Mouse (Mus musculus) liver, adult 2 months (tissue): Measurements from ENCODE around the gene Pidd1. TPM values are rescaled to one million over a fixed set of nuclear protein-coding genes. Genes with fewer than 3 reads are reported as not detected.

Experiments
- DNase-seq: peaks from one replicate; pipeline ENCODE4 v3.0.0-alpha.2; 2011; ENCODE audit warnings: low read depth, low spot score; ENCODE audit errors: extremely low read depth
- H3K27ac ChIP-seq: fragments of 200-500 bp; replicated peaks from 2 replicates; pipeline ENCODE4 v1.5.1; 2012; ENCODE audit warnings: low read depth, mild to moderate bottlenecking, control low read depth, inconsistent platforms, low read length; ENCODE audit not compliant: insufficient read depth
- H3K27me3 ChIP-seq: fragments of 200-500 bp; 2 replicates; pipeline ENCODE4 v1.6.1; 2012; ENCODE audit warnings: mild to moderate bottlenecking, moderate library complexity, low read length, inconsistent platforms; ENCODE audit not compliant: control insufficient read depth, insufficient read depth
- H3K36me3 ChIP-seq: fragments of 200-500 bp; 2 replicates; pipeline ENCODE4 v1.6.1; 2012; ENCODE audit warnings: low read length, inconsistent platforms; ENCODE audit not compliant: control insufficient read depth, insufficient read depth
- H3K4me1 ChIP-seq: fragments of 200-500 bp; 2 replicates; pipeline ENCODE4 v1.6.1; 2011; ENCODE audit warnings: low read length; ENCODE audit not compliant: control insufficient read depth, insufficient read depth
- H3K4me3 ChIP-seq: fragments of 200-500 bp; 2 replicates; pipeline ENCODE4 v1.5.1; 2011; ENCODE audit warnings: low read depth, mild to moderate bottlenecking, control low read depth, low read length, moderate library complexity; ENCODE audit not compliant: insufficient read depth
- H3K79me2 ChIP-seq: fragments of 200-500 bp; 2 replicates; pipeline ENCODE4 v1.6.1; 2012; ENCODE audit warnings: inconsistent platforms, mild to moderate bottlenecking, low read length, moderate library complexity; ENCODE audit not compliant: control insufficient read depth, insufficient read depth
- H3K9ac ChIP-seq: fragments of 200-500 bp; 2 replicates; pipeline ENCODE4 v1.6.1; 2012; ENCODE audit warnings: low read depth, mild to moderate bottlenecking, control low read depth, inconsistent platforms, low read length
- CTCF ChIP-seq: fragments of 200-500 bp; IDR thresholded peaks from 2 replicates; pipeline ENCODE4 v1.5.1; 2011; ENCODE audit warnings: low read depth, low read length, control low read depth
- POLR2A ChIP-seq: fragments of 200-500 bp; IDR thresholded peaks from 2 replicates; pipeline ENCODE4 v1.6.1; 2011; ENCODE audit warnings: low read length, control low read depth; ENCODE audit not compliant: insufficient read depth; ENCODE audit errors: extremely low read depth
- WGBS: fragments of 180-500 bp; shearing (Covaris S2); methylation state at CpG from one replicate; pipeline ENCODE4 v1.1.7; 2018; 5-methylcytosine and 5-hydroxymethylcytosine counted together
- polyA plus RNA-seq: library from polyadenylated mRNA; depleted of rRNA; stranded (reverse); fragments of >200 nt; gene quantifications from 2 replicates; pipeline ENCODE4 v1.2.3, GENCODE M21; 2012
- total RNA-seq: library from RNA; depleted of rRNA; stranded (reverse); fragments of >200 nt; gene quantifications from 2 replicates; pipeline ENCODE4 v1.2.3, GENCODE M21; 2014

Gene Pidd1
- total and polyA plus RNA-seq, 2 experiments = 0.37 to 4.7 TPM

DNA sequence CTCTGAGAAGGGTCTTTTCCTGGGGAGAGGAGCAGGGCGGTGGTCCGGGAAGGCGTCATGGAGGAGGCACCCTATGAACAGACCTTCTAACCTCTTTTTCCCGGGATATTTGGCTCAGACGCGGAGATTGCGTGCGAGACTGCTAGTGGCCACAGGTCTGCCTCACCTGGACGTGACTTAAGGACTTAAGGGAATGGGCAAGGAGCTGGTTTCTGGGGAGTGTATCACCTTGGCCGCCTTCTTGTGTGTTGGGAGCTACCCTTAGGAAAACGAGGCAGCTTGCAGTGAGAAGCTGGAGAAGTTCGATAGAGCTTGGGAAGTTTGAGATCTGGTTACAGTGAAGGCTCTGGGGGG lies 32.0 kb upstream of the Pidd1 start:
- TF ChIP-seq CTCF (no peak), POLR2A (no peak)
- H3K9ac ChIP-seq = peak overlapping the region; percentile 92
- peaks cover 22% of the 10 kb centered on the region for H3K4me1 ChIP-seq
- peak; percentile 45 for DNase-seq
- peaks cover 6% of the 10 kb centered on the region; the same call in 1 of the 2 replicates for H3K36me3 ChIP-seq
- H3K4me3 ChIP-seq = peak overlapping the region; percentile 83
- WGBS = under 1% methylated on average over 12 of the region's 12 CpGs
- no peaks in the 10 kb centered on the region for H3K27me3 ChIP-seq
- peaks cover 21% of the 10 kb centered on the region; the same call in 1 of the 2 replicates for H3K79me2 ChIP-seq
- H3K27ac ChIP-seq = peak overlapping the region; percentile 92

DNA sequence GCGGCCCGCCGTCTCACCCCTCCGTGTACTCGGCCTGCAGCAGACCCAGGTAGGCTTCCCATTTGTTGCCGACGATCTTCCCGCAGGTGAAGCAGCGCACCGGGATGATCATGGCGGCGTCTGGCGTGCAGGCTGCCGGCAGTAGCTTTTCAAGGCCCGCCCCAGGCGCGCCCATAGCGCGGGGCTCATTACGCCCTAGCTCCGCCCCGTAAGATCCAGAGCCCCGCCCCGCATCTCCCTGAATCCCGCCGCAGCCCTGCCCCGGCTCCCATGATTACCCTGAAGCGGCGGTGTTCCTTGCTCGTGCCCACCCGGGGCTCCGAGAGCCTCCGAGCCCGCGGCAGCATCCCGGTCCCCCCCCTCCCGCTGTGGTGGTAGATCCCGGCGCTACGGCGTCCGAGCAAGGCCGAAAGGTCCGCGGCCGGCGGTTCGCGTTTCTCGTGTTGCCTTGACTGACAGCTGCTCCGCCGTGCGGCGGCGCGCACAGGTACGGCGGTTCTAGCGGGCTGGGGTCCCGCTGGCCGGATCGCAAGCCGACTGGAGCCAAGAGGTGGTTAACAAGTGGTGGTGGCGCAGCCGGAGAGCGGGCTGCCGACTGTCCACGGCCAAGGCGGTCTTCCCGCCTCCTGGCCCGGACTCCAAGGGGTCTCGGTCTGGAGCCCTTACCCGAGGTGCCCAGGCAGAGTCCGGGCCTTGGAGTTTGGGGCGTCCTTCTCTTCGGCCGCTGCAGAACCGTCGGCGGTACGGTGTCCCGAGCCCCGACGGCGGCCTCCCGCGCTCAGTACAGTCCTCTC lies 31.4 kb upstream of the Pidd1 start, which contains the start of the genes Polr2l and Tspan4:
Polr2l (minus strand) TSS at position 122 of the 794 bp plus-strand sequence.
Tspan4 (plus strand) TSS at position 230 of the 794 bp plus-strand sequence.
- Histone ChIP-seq H3K79me2 (peaks cover 23% of the 10 kb centered on the region; the same call in 1 of the 2 replicates), H3K9ac (peak within 1 kb of the TSS; percentile 92), H3K4me3 (peak within 1 kb of the TSS; percentile 83), H3K27me3 (no peaks in the 10 kb centered on the region), H3K4me1 (peaks cover 21% of the 10 kb centered on the region), H3K36me3 (peaks cover 8% of the 10 kb centered on the region; the same call in 1 of the 2 replicates), H3K27ac (peak within 1 kb of the TSS; percentile 92)
- DNase-seq = peak; percentile 72
- TF ChIP-seq CTCF = 0 out of 2 replicates have a peak, but pooled peaks have one; percentile 15
- peak; percentile 89 for TF ChIP-seq POLR2A
- WGBS = under 1% methylated on average over 83 of the region's 87 CpGs

DNA sequence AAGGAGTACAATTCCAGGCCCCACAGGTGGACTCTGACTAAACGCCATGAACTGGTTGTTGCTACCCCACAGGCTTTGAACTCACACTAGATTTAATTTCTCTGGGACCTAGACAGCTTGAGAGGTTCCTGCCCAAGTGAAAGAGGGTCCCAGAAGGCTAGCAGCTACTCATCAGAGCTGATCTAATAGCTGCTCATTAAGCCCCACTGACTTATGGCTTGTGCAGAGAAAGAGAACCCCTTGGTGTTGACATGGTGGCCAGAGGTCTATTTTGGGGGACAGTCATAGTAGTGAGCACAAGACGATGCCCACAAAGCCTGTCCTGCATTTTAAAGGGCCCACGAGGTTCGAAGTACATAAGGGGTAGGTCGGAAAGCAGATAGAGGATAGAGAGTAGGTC lies 30.3 kb upstream of the Pidd1 start:
- H3K79me2 ChIP-seq = peaks cover 27% of the 10 kb centered on the region; the same call in 1 of the 2 replicates
- peak overlapping the region; percentile 83 for H3K4me3 ChIP-seq
- peaks cover 8% of the 10 kb centered on the region; the same call in 1 of the 2 replicates for H3K36me3 ChIP-seq
- WGBS = 6% methylated on average over 5 of the region's 5 CpGs
- H3K4me1 ChIP-seq = peaks cover 25% of the 10 kb centered on the region
- H3K27me3 ChIP-seq = no peaks in the 10 kb centered on the region
- TF ChIP-seq CTCF = no peak
- TF ChIP-seq POLR2A = no peak
- DNase-seq = no peak
- no peak overlapping the region for H3K27ac ChIP-seq
- peak overlapping the region; percentile 80 for H3K9ac ChIP-seq

DNA sequence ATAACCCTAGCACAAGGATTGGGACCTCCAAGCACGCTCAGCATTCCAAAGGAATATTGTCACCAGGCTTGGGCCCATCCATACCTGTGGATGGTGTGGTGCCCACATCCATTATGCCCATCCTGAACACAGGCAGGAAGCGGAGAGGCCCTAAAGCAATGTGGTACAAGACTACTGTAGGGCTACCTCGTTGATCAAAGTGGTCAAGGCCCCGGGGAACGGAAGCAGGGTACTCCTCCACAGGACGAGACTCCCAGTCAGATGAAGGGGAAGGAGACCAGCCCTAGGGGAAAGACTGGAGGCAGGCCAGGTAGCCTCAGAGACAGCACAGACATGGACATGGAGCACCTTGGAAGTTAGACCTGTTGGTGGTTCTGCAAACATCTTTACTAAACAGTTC lies 28.9 kb upstream of the Pidd1 start:
- H3K79me2 ChIP-seq = peaks cover 21% of the 10 kb centered on the region; the same call in 1 of the 2 replicates
- WGBS = 86% methylated on average over 6 of the region's 6 CpGs
- peaks cover 29% of the 10 kb centered on the region for H3K4me1 ChIP-seq
- H3K27ac ChIP-seq = no peak overlapping the region
- TF ChIP-seq CTCF (no peak), POLR2A (no peak)
- H3K27me3 ChIP-seq = no peaks in the 10 kb centered on the region
- no peak overlapping the region for H3K4me3 ChIP-seq
- peaks cover 8% of the 10 kb centered on the region; the same call in 1 of the 2 replicates for H3K36me3 ChIP-seq
- no peak overlapping the region for H3K9ac ChIP-seq
- no peak for DNase-seq

DNA sequence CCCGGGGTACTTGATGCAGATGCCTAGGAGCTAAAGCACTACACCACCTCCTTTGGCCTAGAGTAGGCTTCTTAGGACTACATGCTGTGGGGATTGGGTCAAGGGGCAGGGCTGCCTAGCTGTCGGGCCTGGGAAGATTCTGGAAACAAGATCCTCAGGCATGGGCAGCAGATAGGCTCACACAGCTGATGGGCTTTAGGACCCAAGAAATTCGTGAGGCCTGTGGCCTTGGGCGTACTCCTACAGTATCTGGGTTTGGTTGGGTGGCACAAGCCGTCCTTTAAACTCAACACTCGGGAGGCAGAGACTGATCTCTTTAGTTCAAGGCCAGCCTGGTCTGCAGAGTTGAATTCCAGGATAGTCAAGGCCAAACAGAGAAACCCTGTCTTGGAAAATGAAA lies 28.4 kb upstream of the Pidd1 start:
- H3K4me3 ChIP-seq = no peak overlapping the region
- H3K4me1 ChIP-seq = peaks cover 24% of the 10 kb centered on the region
- H3K27ac ChIP-seq = no peak overlapping the region
- TF ChIP-seq POLR2A (no peak), CTCF (no peak)
- no peak overlapping the region for H3K9ac ChIP-seq
- H3K36me3 ChIP-seq = peaks cover 8% of the 10 kb centered on the region; the same call in 1 of the 2 replicates
- peaks cover 16% of the 10 kb centered on the region; the same call in 1 of the 2 replicates for H3K79me2 ChIP-seq
- no peaks in the 10 kb centered on the region for H3K27me3 ChIP-seq
- DNase-seq = no peak
- WGBS = 78% methylated on average over 6 of the region's 6 CpGs
